Comparison of ENCODE assay signal across 15 mouse cellular contexts in genomic region chr8:46754355-46754754, GRCm38 (mm10).
"Had no signal": no experiment of that assay in that cellular context is flagged by ENCODE, and none has a peak within 500 bp of the region (broad histone marks: within the 10 kb centered on the region; RNA-seq: fewer than 3 reads in every experiment).

No protein-coding gene starts in this region.

- H3K27me3 ChIP-seq: limb, embryonic 13.5 days; liver, embryonic 13.5 days; stomach, embryonic 15.5 days had no signal

- H3K36me3 ChIP-seq: stomach, embryonic 15.5 days had no signal

- H3K9ac ChIP-seq: limb, embryonic 13.5 days; liver, embryonic 13.5 days; stomach, embryonic 15.5 days had no signal

- H3K9me3 ChIP-seq: limb, embryonic 10.5 days; limb, embryonic 13.5 days; liver, embryonic 13.5 days; stomach, embryonic 15.5 days had no signal

- H3K4me3 ChIP-seq: layer of hippocampus, adult 2 months; limb, embryonic 10.5 days; limb, embryonic 13.5 days; liver, embryonic 13.5 days; stomach, embryonic 15.5 days had no signal

- H3K27ac ChIP-seq: layer of hippocampus, adult 2 months; limb, embryonic 13.5 days; liver, embryonic 13.5 days; stomach, embryonic 15.5 days had no signal

- DNase-seq: kidney, adult 9 months; kidney, postnatal 14 days; layer of hippocampus, adult 9-11 months; liver; liver, embryonic 13.5 days; lung, adult 2 months; lung, postnatal 14 days; lung, postnatal 4 days; midbrain, embryonic 14.5 days; spleen, adult 18-20 months; thymus, postnatal 25 days had no signal
